Mouse (Mus musculus): ENCODE results near the gene Fmnl1. TPM values are rescaled to one million over a fixed set of nuclear protein-coding genes. Genes with fewer than 3 reads are reported as not detected.

The Fmnl1 gene
- total and polyA plus RNA-seq, 2 experiments, result 0.46 to 2.2 TPM

DNA sequence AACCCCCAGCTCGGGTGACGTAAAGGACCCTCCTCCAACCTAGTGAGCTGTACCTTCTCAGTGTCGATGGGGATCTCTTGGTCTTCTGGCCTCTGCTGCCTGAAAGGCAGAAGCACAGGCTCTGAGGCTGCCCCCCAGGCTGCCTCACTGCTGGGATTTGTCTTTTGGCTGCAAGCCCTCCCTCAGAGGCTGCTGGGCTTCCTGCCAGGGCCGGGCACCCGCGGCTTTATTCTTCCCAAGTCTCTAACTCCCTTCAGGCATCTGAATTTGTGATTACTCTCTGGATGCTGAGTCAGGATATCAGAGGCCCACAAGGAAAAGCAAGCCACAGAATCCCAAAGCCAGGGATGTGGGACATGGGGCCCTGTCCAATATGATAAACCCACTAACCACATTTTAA lies 30.8 kb downstream of the Fmnl1 start:
- Histone ChIP-seq H3K27ac (replicated peaks; ENCODE audit: insufficient read depth, low read depth, low read length) (no peak overlapping the region), H3K4me3 (ENCODE audit: insufficient read depth, low read depth, low read length) (no peak overlapping the region), H3K4me1 (ENCODE audit: control insufficient read depth, insufficient read depth, low read length) (no peaks in the 10 kb centered on the region), H3K79me2 (ENCODE audit: control insufficient read depth, insufficient read depth, low read length) (no peaks in the 10 kb centered on the region), H3K36me3 (ENCODE audit: control insufficient read depth, insufficient read depth, low read length) (no peaks in the 10 kb centered on the region), H3K27me3 (ENCODE audit: control insufficient read depth, insufficient read depth, low read length) (peaks cover 4% of the 10 kb centered on the region; the same call in 1 of the 2 replicates), H3K9ac (ENCODE audit: low read depth, low read length) (no peak overlapping the region)
- WGBS, result 44% methylated on average over 6 of the region's 6 CpGs
- no peak for DNase-seq (ENCODE audit: extremely low read depth, low read depth, low spot score)
- TF ChIP-seq POLR2A (IDR thresholded peaks at IDR 0.05; ENCODE audit: extremely low read depth, insufficient read depth, low read length) (no peak), CTCF (IDR thresholded peaks at IDR 0.05; ENCODE audit: low read depth, low read length) (no peak)

- no peaks in the 10 kb centered on the region for H3K36me3 ChIP-seq (ENCODE audit: control insufficient read depth, insufficient read depth, low read length)
- DNase-seq (ENCODE audit: extremely low read depth, low read depth, low spot score), result no peak
Measured at GRCm38 (mm10) chr11:103202376-103202775, 31.5 kb downstream of the Fmnl1 start.

DNA sequence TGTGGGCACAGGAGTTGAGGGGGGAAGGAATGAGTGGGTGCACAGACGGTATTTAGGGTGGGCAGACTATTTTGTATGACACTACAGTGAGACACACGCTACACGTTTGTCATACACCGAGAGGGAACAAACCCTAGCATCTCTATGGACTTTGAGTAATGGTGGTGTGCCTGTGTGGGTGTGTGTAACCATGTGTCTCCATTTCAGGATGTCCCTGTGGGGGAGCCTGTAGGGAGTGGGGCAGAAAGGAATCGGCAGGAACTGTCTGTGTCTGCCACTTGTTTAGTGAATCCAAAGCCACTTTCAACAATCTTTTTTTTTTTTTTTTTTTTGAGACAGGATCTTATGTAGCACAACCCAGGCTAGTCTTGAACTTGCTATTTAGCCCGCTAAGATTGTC lies 35.3 kb downstream of the Fmnl1 start:
- H3K27ac ChIP-seq (replicated peaks; ENCODE audit: insufficient read depth, low read depth, low read length), result no peak overlapping the region
- H3K4me1 ChIP-seq (ENCODE audit: control insufficient read depth, insufficient read depth, low read length), result no peaks in the 10 kb centered on the region
- H3K36me3 ChIP-seq (ENCODE audit: control insufficient read depth, insufficient read depth, low read length), result no peaks in the 10 kb centered on the region
- WGBS, result 82% methylated on average over 6 of the region's 6 CpGs
- TF ChIP-seq POLR2A (IDR thresholded peaks at IDR 0.05; ENCODE audit: extremely low read depth, insufficient read depth, low read length) (no peak), CTCF (IDR thresholded peaks at IDR 0.05; ENCODE audit: low read depth, low read length) (no peak)
- H3K79me2 ChIP-seq (ENCODE audit: control insufficient read depth, insufficient read depth, low read length), result no peaks in the 10 kb centered on the region
- no peak overlapping the region for H3K9ac ChIP-seq (ENCODE audit: low read depth, low read length)
- no peak for DNase-seq (ENCODE audit: extremely low read depth, low read depth, low spot score)
- no peaks in the 10 kb centered on the region for H3K27me3 ChIP-seq (ENCODE audit: control insufficient read depth, insufficient read depth, low read length)
- H3K4me3 ChIP-seq (ENCODE audit: insufficient read depth, low read depth, low read length), result no peak overlapping the region

More at GRCm38 (mm10) chr11:103202376-103202775, 31.5 kb downstream of the Fmnl1 start:
- no peak overlapping the region for H3K27ac ChIP-seq (replicated peaks; ENCODE audit: insufficient read depth, low read depth, low read length)
- H3K27me3 ChIP-seq (ENCODE audit: control insufficient read depth, insufficient read depth, low read length), result peaks cover 4% of the 10 kb centered on the region; the same call in 1 of the 2 replicates
- TF ChIP-seq CTCF (IDR thresholded peaks at IDR 0.05; ENCODE audit: low read depth, low read length) (no peak), POLR2A (IDR thresholded peaks at IDR 0.05; ENCODE audit: extremely low read depth, insufficient read depth, low read length) (no peak)
- H3K79me2 ChIP-seq (ENCODE audit: control insufficient read depth, insufficient read depth, low read length), result no peaks in the 10 kb centered on the region
- H3K4me1 ChIP-seq (ENCODE audit: control insufficient read depth, insufficient read depth, low read length), result no peaks in the 10 kb centered on the region
- H3K9ac ChIP-seq (ENCODE audit: low read depth, low read length), result no peak overlapping the region
- H3K4me3 ChIP-seq (ENCODE audit: insufficient read depth, low read depth, low read length), result no peak overlapping the region

- Histone ChIP-seq H3K4me3 (ENCODE audit: insufficient read depth, low read depth, low read length) (no peak within 1 kb of the TSS), H3K4me1 (ENCODE audit: control insufficient read depth, insufficient read depth, low read length) (no peaks in the 10 kb centered on the region), H3K27me3 (ENCODE audit: control insufficient read depth, insufficient read depth, low read length) (no peaks in the 10 kb centered on the region), H3K9ac (ENCODE audit: low read depth, low read length) (no peak within 1 kb of the TSS), H3K27ac (replicated peaks; ENCODE audit: insufficient read depth, low read depth, low read length) (no peak within 1 kb of the TSS), H3K79me2 (ENCODE audit: control insufficient read depth, insufficient read depth, low read length) (no peaks in the 10 kb centered on the region), H3K36me3 (ENCODE audit: control insufficient read depth, insufficient read depth, low read length) (no peaks in the 10 kb centered on the region)
- no peak for DNase-seq (ENCODE audit: extremely low read depth, low read depth, low spot score)
- 87% methylated on average over 3 of the region's 3 CpGs for WGBS
- no peak for TF ChIP-seq CTCF (IDR thresholded peaks at IDR 0.05; ENCODE audit: low read depth, low read length)
- no peak for TF ChIP-seq POLR2A (IDR thresholded peaks at IDR 0.05; ENCODE audit: extremely low read depth, insufficient read depth, low read length)
Measured at GRCm38 (mm10) chr11:103208458-103208857, 37.6 kb downstream of the Fmnl1 start, which contains the start of gene 1700023F06Rik. TSS of gene 1700023F06Rik (minus strand) at chr11:103208558.

- TF ChIP-seq POLR2A (IDR thresholded peaks at IDR 0.05; ENCODE audit: extremely low read depth, insufficient read depth, low read length) (no peak), CTCF (IDR thresholded peaks at IDR 0.05; ENCODE audit: low read depth, low read length) (no peak)
- 60% methylated on average over 8 of the region's 8 CpGs for WGBS
- 0 out of 2 replicates have a peak, but pooled peaks cover 3% of the 10 kb centered on the region for H3K27me3 ChIP-seq (ENCODE audit: control insufficient read depth, insufficient read depth, low read length)
- H3K27ac ChIP-seq (replicated peaks; ENCODE audit: insufficient read depth, low read depth, low read length), result no peak overlapping the region
- no peak overlapping the region for H3K4me3 ChIP-seq (ENCODE audit: insufficient read depth, low read depth, low read length)
- H3K4me1 ChIP-seq (ENCODE audit: control insufficient read depth, insufficient read depth, low read length), result no peaks in the 10 kb centered on the region
- no peak for DNase-seq (ENCODE audit: extremely low read depth, low read depth, low spot score)
- H3K9ac ChIP-seq (ENCODE audit: low read depth, low read length), result no peak overlapping the region
- no peaks in the 10 kb centered on the region for H3K36me3 ChIP-seq (ENCODE audit: control insufficient read depth, insufficient read depth, low read length)
- no peaks in the 10 kb centered on the region for H3K79me2 ChIP-seq (ENCODE audit: control insufficient read depth, insufficient read depth, low read length)
Measured at GRCm38 (mm10) chr11:103210291-103210690, 39.4 kb downstream of the Fmnl1 start.

DNA sequence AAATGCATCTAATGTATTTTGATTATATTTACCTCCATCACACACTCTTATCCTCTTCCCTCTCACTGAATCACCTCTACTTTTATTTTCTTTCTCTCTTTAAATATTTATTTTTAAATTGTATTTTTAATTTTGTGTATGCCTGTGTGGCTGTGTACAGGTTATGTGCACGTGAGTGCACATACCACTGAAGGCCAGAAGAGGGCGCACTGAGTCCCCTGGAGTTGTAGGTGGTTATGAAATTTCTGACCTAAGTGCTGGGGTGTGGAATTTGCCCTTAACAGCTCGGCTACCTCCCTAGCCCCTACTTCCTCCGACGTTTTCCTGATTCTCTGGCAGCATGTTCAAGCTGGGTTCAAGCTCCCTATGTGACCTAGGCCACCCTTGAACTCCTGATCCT lies 42.8 kb downstream of the Fmnl1 start:
- H3K79me2 ChIP-seq (ENCODE audit: control insufficient read depth, insufficient read depth, low read length), result no peaks in the 10 kb centered on the region
- peaks cover 8% of the 10 kb centered on the region; the same call in 1 of the 2 replicates for H3K4me1 ChIP-seq (ENCODE audit: control insufficient read depth, insufficient read depth, low read length)
- WGBS, result 84% methylated on average over 5 of the region's 5 CpGs
- no peak for DNase-seq (ENCODE audit: extremely low read depth, low read depth, low spot score)
- H3K27ac ChIP-seq (replicated peaks; ENCODE audit: insufficient read depth, low read depth, low read length), result no peak overlapping the region
- no peak for TF ChIP-seq POLR2A (IDR thresholded peaks at IDR 0.05; ENCODE audit: extremely low read depth, insufficient read depth, low read length)
- TF ChIP-seq CTCF (IDR thresholded peaks at IDR 0.05; ENCODE audit: low read depth, low read length), result peak; percentile 8; the same call in 1 of the 2 replicates
- no peaks in the 10 kb centered on the region for H3K36me3 ChIP-seq (ENCODE audit: control insufficient read depth, insufficient read depth, low read length)
- H3K9ac ChIP-seq (ENCODE audit: low read depth, low read length), result no peak overlapping the region
- H3K4me3 ChIP-seq (ENCODE audit: insufficient read depth, low read depth, low read length), result no peak overlapping the region
- H3K27me3 ChIP-seq (ENCODE audit: control insufficient read depth, insufficient read depth, low read length), result 0 out of 2 replicates have a peak, but pooled peaks cover 3% of the 10 kb centered on the region

Data from liver, adult 2 months (tissue).